Mouse (Mus musculus) CH12.LX (cell line): Measurements from ENCODE around the gene Kcnab3. TPM values are rescaled to one million over a fixed set of nuclear protein-coding genes. Genes with fewer than 3 reads are reported as not detected.

Experiments
- DNase-seq: peaks from one replicate; pipeline ENCODE4 v3.0.0-alpha.2; 2013; ENCODE audit errors: extremely low read depth
- H3K27ac ChIP-seq: 2 replicates; pipeline ENCODE4 v1.5.1; 2012; ENCODE audit warnings: low read depth, mild to moderate bottlenecking, control low read depth, moderate library complexity; ENCODE audit not compliant: insufficient read depth
- H3K27me3 ChIP-seq: replicated peaks from 2 replicates; pipeline ENCODE3; 2012; ENCODE audit warnings: inconsistent platforms
- H3K36me3 ChIP-seq, 2 experiments: replicated peaks in 1 of 2; 2 replicates each; pipeline versions ENCODE3 to v1.6.1; 2012; ENCODE audit warnings: inconsistent platforms in 1 of 2, low read length in 1 of 2, mild to moderate bottlenecking in 1 of 2, mixed read lengths in 1 of 2, moderate library complexity in 1 of 2; ENCODE audit not compliant: control insufficient read depth in 1 of 2, insufficient read depth in 1 of 2
- H3K4me1 ChIP-seq, 2 experiments: 2 replicates each; pipeline ENCODE4 v1.6.1; 2012; ENCODE audit warnings: inconsistent platforms in 1 of 2, moderate library complexity in 1 of 2; ENCODE audit not compliant: insufficient read depth in 2 of 2, control insufficient read depth in 1 of 2
- H3K4me2 ChIP-seq: 2 replicates; pipeline ENCODE4 v1.6.1; 2012; ENCODE audit warnings: low read depth, mild to moderate bottlenecking, control low read depth; ENCODE audit not compliant: poor library complexity, insufficient read depth, severe bottlenecking
- H3K4me3 ChIP-seq, 3 experiments: fragments of 150-350 bp in 1 of 3; sonication (generic) in 1 of 3; replicated peaks in 1 of 3; 2 replicates each; pipeline versions ENCODE3 to v1.5.1; 2011 to 2012; ENCODE audit warnings: low read depth in 2 of 3, low read length in 2 of 3, mild to moderate bottlenecking in 2 of 3, moderate library complexity in 2 of 3, control low read depth in 1 of 3, improper control_type of control experiment in 1 of 3, inconsistent platforms in 1 of 3, mixed read lengths in 1 of 3; ENCODE audit not compliant: poor library complexity in 1 of 3
- H3K79me2 ChIP-seq: replicated peaks from 2 replicates; pipeline ENCODE4 v1.6.1; 2012; ENCODE audit warnings: mild to moderate bottlenecking, moderate library complexity; ENCODE audit not compliant: control insufficient read depth, poor library complexity, insufficient read depth, severe bottlenecking; ENCODE audit errors: extremely low read depth
- H3K9ac ChIP-seq: 2 replicates; pipeline ENCODE4 v1.6.1; 2012; ENCODE audit warnings: low read depth, mild to moderate bottlenecking, control low read depth, moderate library complexity; ENCODE audit not compliant: insufficient read depth
- H3K9me3 ChIP-seq: replicated peaks from 2 replicates; pipeline ENCODE3; 2012; ENCODE audit warnings: low read length, inconsistent platforms, mixed read lengths
- BHLHE40 ChIP-seq: IDR thresholded peaks from 2 replicates; pipeline ENCODE4 v1.6.1; 2011; ENCODE audit warnings: mild to moderate bottlenecking, low read depth, low read length, improper control_type of control experiment
- CHD1 ChIP-seq: IDR thresholded peaks from 2 replicates; pipeline ENCODE4 v1.6.1; 2012; ENCODE audit warnings: low read depth, low read length, improper control_type of control experiment, inconsistent platforms
- CHD2 ChIP-seq: IDR thresholded peaks from 2 replicates; pipeline ENCODE4 v1.6.1; 2011; ENCODE audit warnings: low read length, improper control_type of control experiment
- CTCF ChIP-seq, 2 experiments: IDR thresholded peaks in 1 of 2; conservative IDR thresholded peaks in 1 of 2; 2 replicates each; pipeline ENCODE4 v1.5.1; 2011 to 2012; ENCODE audit warnings: low read depth in 2 of 2, low read length in 2 of 2, improper control_type of control experiment in 1 of 2, inconsistent platforms in 1 of 2, mild to moderate bottlenecking in 1 of 2, moderate library complexity in 1 of 2
- E2F4 ChIP-seq: IDR thresholded peaks from 2 replicates; pipeline ENCODE4 v1.6.1; 2011; ENCODE audit warnings: low read depth, low read length, improper control_type of control experiment; ENCODE audit not compliant: insufficient replicate concordance
- ELF1 ChIP-seq: IDR thresholded peaks from 2 replicates; pipeline ENCODE4 v1.6.1; 2014; ENCODE audit warnings: low read depth, mild to moderate bottlenecking, inconsistent platforms, low read length, improper control_type of control experiment
- EP300 ChIP-seq: IDR thresholded peaks from 2 replicates; pipeline ENCODE4 v1.6.1; 2011; ENCODE audit warnings: low read length, improper control_type of control experiment
- ETS1 ChIP-seq: conservative IDR thresholded peaks from 2 replicates; pipeline ENCODE4 v1.6.1; 2012; ENCODE audit warnings: low read depth, mild to moderate bottlenecking, inconsistent platforms, low read length, improper control_type of control experiment, moderate library complexity
- GABPA ChIP-seq: IDR thresholded peaks from 2 replicates; pipeline ENCODE4 v1.6.1; 2012; ENCODE audit warnings: low read depth, low read length, improper control_type of control experiment, inconsistent platforms; ENCODE audit not compliant: insufficient replicate concordance
- HCFC1 ChIP-seq: IDR thresholded peaks from 2 replicates; pipeline ENCODE4 v1.6.1; 2012; ENCODE audit warnings: low read depth, mild to moderate bottlenecking, inconsistent platforms, low read length, improper control_type of control experiment
- IRF4 ChIP-seq: IDR thresholded peaks from 2 replicates; pipeline ENCODE4 v1.6.1; 2014; ENCODE audit warnings: low read depth, mild to moderate bottlenecking, inconsistent platforms, low read length, improper control_type of control experiment
- JUN ChIP-seq: IDR thresholded peaks from 2 replicates; pipeline ENCODE4 v1.6.1; 2011; ENCODE audit warnings: low read depth, mild to moderate bottlenecking, low read length, improper control_type of control experiment, moderate library complexity; ENCODE audit not compliant: insufficient read depth
- JUND ChIP-seq: conservative IDR thresholded peaks from 2 replicates; pipeline ENCODE4 v1.6.1; 2011; ENCODE audit warnings: low read depth, low read length, improper control_type of control experiment
- KAT2A ChIP-seq: IDR thresholded peaks from 2 replicates; pipeline ENCODE4 v1.6.1; 2012; ENCODE audit warnings: low read length, improper control_type of control experiment, inconsistent platforms; ENCODE audit not compliant: insufficient replicate concordance
- MAFK ChIP-seq: IDR thresholded peaks from 2 replicates; pipeline ENCODE4 v1.6.1; 2011; ENCODE audit warnings: low read length, improper control_type of control experiment; ENCODE audit not compliant: insufficient replicate concordance
- MAX ChIP-seq: IDR thresholded peaks from 2 replicates; pipeline ENCODE4 v1.6.1; 2011; ENCODE audit warnings: low read length, improper control_type of control experiment
- MAZ ChIP-seq: IDR thresholded peaks from 2 replicates; pipeline ENCODE4 v1.6.1; 2012; ENCODE audit warnings: low read depth, mild to moderate bottlenecking, inconsistent platforms, low read length, improper control_type of control experiment, moderate library complexity
- MEF2A ChIP-seq: IDR thresholded peaks from 2 replicates; pipeline ENCODE4 v1.6.1; 2014; ENCODE audit warnings: low read depth, mild to moderate bottlenecking, inconsistent platforms, low read length, improper control_type of control experiment, borderline replicate concordance
- MXI1 ChIP-seq: IDR thresholded peaks from 2 replicates; pipeline ENCODE4 v1.6.1; 2011; ENCODE audit warnings: mild to moderate bottlenecking, low read depth, low read length, improper control_type of control experiment
- MYC ChIP-seq: IDR thresholded peaks from 2 replicates; pipeline ENCODE4 v1.6.1; 2011; ENCODE audit warnings: low read depth, mild to moderate bottlenecking, improper control_type of control experiment, low read length
- NELFE ChIP-seq: IDR thresholded peaks from 2 replicates; pipeline ENCODE4 v1.6.1; 2011; ENCODE audit warnings: low read depth, low read length, improper control_type of control experiment
- NRF1 ChIP-seq: IDR thresholded peaks from 2 replicates; pipeline ENCODE4 v1.6.1; 2014; ENCODE audit warnings: low read depth, mild to moderate bottlenecking, inconsistent platforms, low read length, improper control_type of control experiment, moderate library complexity
- PAX5 ChIP-seq: IDR thresholded peaks from 2 replicates; pipeline ENCODE4 v1.6.1; 2012; ENCODE audit warnings: low read length, inconsistent platforms, mixed read lengths
- POLR2A ChIP-seq: IDR thresholded peaks from 2 replicates; pipeline ENCODE4 v1.6.1; 2011; ENCODE audit warnings: low read depth, mild to moderate bottlenecking, improper control_type of control experiment, low read length
- POLR2AphosphoS2 ChIP-seq: IDR thresholded peaks from 2 replicates; pipeline ENCODE4 v1.6.1; 2011; ENCODE audit warnings: low read depth, low read length, improper control_type of control experiment
- RAD21 ChIP-seq: IDR thresholded peaks from 2 replicates; pipeline ENCODE4 v1.6.1; 2011; ENCODE audit warnings: low read depth, mild to moderate bottlenecking, low read length, improper control_type of control experiment, moderate library complexity
- RCOR1 ChIP-seq: conservative IDR thresholded peaks from 2 replicates; pipeline ENCODE4 v1.6.1; 2012; ENCODE audit warnings: low read depth, mild to moderate bottlenecking, inconsistent platforms, low read length, improper control_type of control experiment
- SIN3A ChIP-seq: IDR thresholded peaks from 2 replicates; pipeline ENCODE4 v1.6.1; 2012; ENCODE audit warnings: low read length, improper control_type of control experiment, inconsistent platforms
- SMC3 ChIP-seq: IDR thresholded peaks from 2 replicates; pipeline ENCODE4 v1.6.1; 2011; ENCODE audit warnings: low read depth, low read length, improper control_type of control experiment
- TBP ChIP-seq: conservative IDR thresholded peaks from 2 replicates; pipeline ENCODE4 v1.6.1; 2011; ENCODE audit warnings: low read depth, low read length, improper control_type of control experiment
- TCF12 ChIP-seq: IDR thresholded peaks from 2 replicates; pipeline ENCODE4 v1.6.1; 2014; ENCODE audit warnings: low read depth, mild to moderate bottlenecking, inconsistent platforms, low read length, improper control_type of control experiment
- UBTF ChIP-seq: IDR thresholded peaks from 2 replicates; pipeline ENCODE4 v1.6.1; 2012; ENCODE audit warnings: low read depth, mild to moderate bottlenecking, inconsistent platforms, low read length, improper control_type of control experiment, moderate library complexity
- USF1 ChIP-seq: IDR thresholded peaks from 2 replicates; pipeline ENCODE4 v1.6.1; 2014; ENCODE audit warnings: low read depth, mild to moderate bottlenecking, inconsistent platforms, low read length, improper control_type of control experiment
- USF2 ChIP-seq: conservative IDR thresholded peaks from 2 replicates; pipeline ENCODE4 v1.6.1; 2011; ENCODE audit warnings: low read depth, low read length, improper control_type of control experiment
- ZC3H11A ChIP-seq: IDR thresholded peaks from 2 replicates; pipeline ENCODE4 v1.6.1; 2012; ENCODE audit warnings: low read depth, mild to moderate bottlenecking, inconsistent platforms, low read length, improper control_type of control experiment
- ZKSCAN1 ChIP-seq: IDR thresholded peaks from 2 replicates; pipeline ENCODE4 v1.6.1; 2012; ENCODE audit warnings: low read depth, inconsistent platforms, low read length, improper control_type of control experiment, borderline replicate concordance
- ZMIZ1 ChIP-seq: IDR thresholded peaks from 2 replicates; pipeline ENCODE4 v1.6.1; 2012; ENCODE audit warnings: low read depth, mild to moderate bottlenecking, inconsistent platforms, low read length, improper control_type of control experiment
- ZNF384 ChIP-seq: IDR thresholded peaks from 2 replicates; pipeline ENCODE4 v1.6.1; 2012; ENCODE audit warnings: low read depth, low read length, improper control_type of control experiment, inconsistent platforms
- dilution Hi-C: fragments of 300-500 bp; cut with MboI; formaldehyde crosslinking; loops from 2 replicates; pipeline ENCODE4 v1.14.3; 2020; ENCODE audit warnings: low sequenced_read_pairs; ENCODE audit not compliant: extremely low pct_unique_long_range_greater_than_20kb, extremely low pct_ligation_motif_present
- in situ Hi-C: fragments of 300-500 bp; cut with MboI; formaldehyde crosslinking; loops from 3 replicates; pipeline ENCODE4 v1.14.3; 2019; ENCODE audit warnings: low sequenced_read_pairs, low pct_ligation_motif_present, low pct_unique_long_range_greater_than_20kb, mixed read lengths
- polyA plus RNA-seq: library from polyadenylated mRNA; unstranded; fragments of >175 nt; gene quantifications from 2 replicates; pipeline ENCODE4 v1.2.1, GENCODE M21; 2012; ENCODE audit warnings: low read depth; ENCODE audit not compliant: insufficient read length
- total RNA-seq, 2 experiments: library from RNA; depleted of rRNA; stranded (reverse); fragments of 300-350 nt in 1 of 2; fragments of >200 nt in 1 of 2; gene quantifications; 2 replicates each; pipeline ENCODE4 v1.2.3; 2012 to 2014

The Kcnab3 gene
- total and polyA plus RNA-seq, 3 experiments: 0.39 to 1.1 TPM; not detected in 1

DNA sequence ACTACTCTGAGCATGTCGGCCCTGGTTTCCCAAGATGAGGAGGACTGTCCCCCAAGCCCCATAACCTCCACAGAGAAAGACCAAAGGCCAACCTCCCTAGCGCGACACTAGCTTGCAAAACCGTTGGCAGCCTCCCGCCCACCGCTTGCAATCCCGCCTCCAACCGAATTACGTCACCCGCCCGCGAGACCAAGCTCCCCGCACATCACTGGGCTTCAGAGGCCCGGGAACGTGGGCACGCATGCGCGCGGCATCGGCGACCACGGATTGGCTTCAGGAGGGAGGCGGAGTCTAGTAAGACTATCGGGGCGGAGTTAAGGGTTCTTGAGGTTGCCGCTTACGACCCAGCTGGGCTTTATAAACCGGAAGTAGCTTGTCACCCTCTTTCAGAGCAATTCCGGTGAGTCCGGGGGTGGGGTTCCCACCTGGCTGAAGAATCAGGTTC is 2.4 kb upstream of the Kcnab3 start, which contains the start of the genes Cntrob and Trappc1:
TSS of gene Cntrob (minus strand) at position 109 of the 445 bp plus-strand sequence.
TSS of gene Trappc1 (plus strand) at position 314 of the 445 bp plus-strand sequence.
- peak; percentile 100 for DNase-seq
- TF ChIP-seq HCFC1 (peak; percentile 75), MXI1 (no peak; the same call in 1 of the 2 replicates), POLR2A (peak; percentile 99), IRF4 (peak; percentile 34; the same call in 1 of the 2 replicates), CTCF (conservative IDR thresholded peaks at IDR 0.05 in 1 of 2, IDR thresholded peaks at IDR 0.05 in 1 of 2; ENCODE audit: low read depth in 2 of 2, low read length in 2 of 2) (no peak), JUND (no peak), EP300 (no peak), ZMIZ1 (peak; percentile 92), USF1 (no peak), ZKSCAN1 (no peak), MAX (no peak), MEF2A (no peak; the same call in 1 of the 2 replicates), MAZ (peak; percentile 12; the same call in 1 of the 2 replicates), RAD21 (no peak), RCOR1 (no peak), TCF12 (peak; percentile 87), CHD1 (no peak), NRF1 (peak; percentile 99), ZNF384 (no peak), POLR2AphosphoS2 (peak; percentile 95), ETS1 (peak; percentile 45), USF2 (no peak), SIN3A (peak; percentile 95), KAT2A (0 out of 2 replicates have a peak, but pooled peaks have one; percentile 54), SMC3 (no peak), BHLHE40 (no peak), UBTF (no peak), NELFE (peak; percentile 97), MAFK (no peak), JUN (peak; percentile 44; the same call in 1 of the 2 replicates), TBP (peak; percentile 67; the same call in 1 of the 2 replicates), MYC (0 out of 2 replicates have a peak, but pooled peaks have one; percentile 32), GABPA (no peak), ELF1 (peak; percentile 94), PAX5 (no peak), E2F4 (peak; percentile 70; the same call in 1 of the 2 replicates), ZC3H11A (no peak), CHD2 (peak; percentile 96)
- TF ChIP-seq, all 38 proteins: peak for 18
- H3K36me3 ChIP-seq: peaks cover 12 to 30% of the 10 kb centered on the region in 2 experiments
- H3K9ac ChIP-seq: peak within 1 kb of the TSS; percentile 93
- no peaks in the 10 kb centered on the region for H3K79me2 ChIP-seq
- peak within 1 kb of the TSS; percentile 69 to 98 (median 73) for H3K4me3 ChIP-seq
- H3K27me3 ChIP-seq: peaks cover 24% of the 10 kb centered on the region
- dilution Hi-C loops (no loop called here), in situ Hi-C loops (no loop called here)
- no peaks in the 10 kb centered on the region for H3K9me3 ChIP-seq
- H3K4me2 ChIP-seq: peak within 1 kb of the TSS; percentile 81
- H3K4me1 ChIP-seq: peaks cover 12 to 39% of the 10 kb centered on the region in 2 experiments
- H3K27ac ChIP-seq: no peak within 1 kb of the TSS; the same call in 1 of the 2 replicates
